Mouse (Mus musculus) A20 (cell line): ENCODE measurements at regions not wholly inside any gene's neighbourhood (a gene's known extent, or its start where the extent isn't known, plus 50 kb on each side); places are given as distances from the start of the nearest gene placed in this dataset.
"Not testable (repeated sequence)": the region's sequence is repeated elsewhere in the genome, so short reads cannot be mapped to it uniquely, and the experiment has no call there.

Experiments
- DNase-seq: peaks from one replicate; pipeline ENCODE4 v3.0.0-alpha.2; 2011; ENCODE audit warnings: low read depth, low spot score

DNA sequence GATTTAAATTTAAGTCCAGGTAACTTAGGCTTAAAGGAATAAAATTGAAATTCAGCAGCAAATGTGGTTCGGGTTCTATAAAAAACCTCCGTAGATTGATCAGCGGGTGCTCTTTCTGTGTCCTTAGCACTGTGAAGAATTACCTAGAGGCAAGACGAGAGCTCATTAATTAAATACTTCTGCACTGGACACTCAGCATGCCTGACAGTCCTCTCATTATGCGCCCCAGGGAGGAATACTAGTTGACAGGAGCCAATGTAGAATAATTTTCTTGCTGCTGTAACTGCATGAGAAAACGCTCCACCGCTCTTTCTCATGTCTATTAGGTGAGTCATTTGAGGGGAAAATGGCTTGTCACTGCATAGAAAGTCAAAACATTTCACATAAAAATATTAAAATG, 228.1 kb downstream of the Brms1l start:
- DNase-seq: no peak

DNA sequence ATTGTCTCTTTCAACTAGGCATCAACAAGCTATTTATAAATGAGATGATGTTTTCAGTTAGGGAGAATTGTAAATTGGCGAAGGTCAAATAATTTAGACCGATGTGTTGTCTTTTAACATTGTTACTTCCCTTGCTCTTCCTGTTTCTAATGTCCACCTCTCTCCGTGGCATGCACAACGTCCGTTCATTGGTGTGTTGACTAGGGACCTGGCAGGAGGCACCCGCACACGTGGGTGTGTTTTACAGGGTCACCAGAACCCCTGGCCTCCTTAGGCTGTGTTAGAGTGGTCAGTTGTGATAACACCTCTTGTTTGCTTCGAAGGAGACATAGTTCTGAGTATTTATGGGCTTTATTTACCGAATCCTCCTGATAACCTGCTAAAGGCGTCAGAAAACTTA, 222.8 kb downstream of the Brms1l start:
- DNase-seq: no peak

GRCm38 (mm10) chr12:56058463-56058862, 222.3 kb downstream of the Brms1l start:
- peak; percentile 76 for DNase-seq

GRCm38 (mm10) chr12:56055382-56055781, 219.3 kb downstream of the Brms1l start:
- DNase-seq: no peak

GRCm38 (mm10) chr12:56046050-56046449, 209.9 kb downstream of the Brms1l start:
- DNase-seq: no peak

GRCm38 (mm10) chr12:56020954-56021514, 184.9 kb downstream of the Brms1l start:
- no peak for DNase-seq

- no peak for DNase-seq
These were observed 184.4 kb downstream of the Brms1l start for GRCm38 (mm10) chr12:56020547-56020946.

- DNase-seq: no peak
These were observed 173.9 kb downstream of the Brms1l start for GRCm38 (mm10) chr12:56009976-56010375.

DNA sequence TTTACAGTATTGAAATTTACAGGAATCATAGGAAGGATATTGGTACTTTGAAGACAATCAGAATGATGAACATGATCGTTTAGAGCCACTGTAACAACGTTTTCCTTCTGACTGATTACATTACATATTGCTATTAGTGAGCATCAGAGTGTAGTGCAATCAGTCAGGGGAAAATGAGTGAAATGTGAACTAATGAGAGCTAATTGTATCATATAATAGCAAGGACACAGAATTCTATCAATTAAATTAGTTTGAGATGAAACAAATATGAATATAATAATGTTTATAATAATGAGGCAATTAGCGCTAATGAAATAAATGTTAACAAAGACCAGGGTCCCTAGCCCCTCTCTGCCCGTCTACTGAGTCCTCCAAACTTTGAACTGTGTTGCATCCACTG, 169.7 kb downstream of the Brms1l start:
- DNase-seq: no peak

- DNase-seq: no peak
These were observed 169.2 kb downstream of the Brms1l start for GRCm38 (mm10) chr12:56005321-56005720.

- DNase-seq: no peak
These were observed 168.4 kb downstream of the Brms1l start for GRCm38 (mm10) chr12:56004479-56004878.

DNA sequence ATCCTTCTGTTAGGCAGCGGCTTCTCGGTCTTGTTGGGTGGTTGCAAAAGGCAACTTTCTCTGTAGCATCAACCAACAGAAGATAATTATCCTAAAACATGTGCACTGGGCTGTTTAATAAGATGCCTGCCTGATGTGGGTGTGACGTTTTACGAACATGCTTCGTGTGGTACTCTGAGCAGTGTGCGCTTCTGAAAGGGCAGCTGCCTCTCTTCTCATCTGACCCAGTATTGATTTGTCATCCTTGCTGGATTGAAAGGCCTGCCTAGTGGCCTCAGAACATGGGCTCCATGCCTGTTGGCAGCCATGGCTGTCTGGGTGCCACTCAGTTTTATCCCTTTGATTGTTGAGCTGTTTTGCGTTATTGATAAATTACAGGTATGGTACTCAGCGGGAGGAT, 167.4 kb downstream of the Brms1l start:
- no peak for DNase-seq

DNA sequence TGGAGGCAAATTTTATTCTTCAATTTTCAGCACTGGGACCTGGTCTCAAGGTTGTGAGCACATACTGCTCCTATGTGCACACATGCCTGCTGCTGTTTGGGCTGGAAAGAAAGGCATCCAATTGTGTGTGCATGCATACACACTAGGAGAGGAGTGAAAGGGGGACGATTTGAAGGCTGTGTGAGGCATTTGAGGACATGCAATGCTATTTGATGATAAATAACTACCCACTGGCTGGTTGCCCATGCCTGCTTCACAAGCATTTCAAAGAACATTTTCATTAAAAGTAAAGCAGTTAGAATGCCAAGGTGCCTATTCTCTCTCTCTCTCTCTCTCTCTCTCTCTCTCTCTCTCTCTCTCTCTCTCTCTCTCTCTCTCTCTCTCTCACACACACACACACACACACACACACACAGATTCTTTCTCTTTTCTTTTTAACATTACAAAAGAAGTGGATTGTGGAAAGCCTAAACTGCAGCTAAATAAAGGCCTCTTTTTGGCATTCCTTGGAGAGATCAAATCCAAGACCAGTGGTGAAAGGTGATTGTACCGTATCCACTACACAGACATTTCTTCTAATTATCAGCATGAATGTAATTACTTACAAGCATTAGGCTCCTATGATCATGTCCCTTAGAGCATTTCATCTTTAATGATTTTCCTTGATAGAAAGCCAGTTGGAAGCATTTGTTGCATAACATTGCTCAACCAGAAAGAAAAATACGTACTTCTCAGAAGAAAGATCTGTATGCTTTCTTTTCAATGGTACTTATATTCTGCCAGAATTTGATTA, 160.7 kb downstream of the Brms1l start:
- DNase-seq: no peak

DNA sequence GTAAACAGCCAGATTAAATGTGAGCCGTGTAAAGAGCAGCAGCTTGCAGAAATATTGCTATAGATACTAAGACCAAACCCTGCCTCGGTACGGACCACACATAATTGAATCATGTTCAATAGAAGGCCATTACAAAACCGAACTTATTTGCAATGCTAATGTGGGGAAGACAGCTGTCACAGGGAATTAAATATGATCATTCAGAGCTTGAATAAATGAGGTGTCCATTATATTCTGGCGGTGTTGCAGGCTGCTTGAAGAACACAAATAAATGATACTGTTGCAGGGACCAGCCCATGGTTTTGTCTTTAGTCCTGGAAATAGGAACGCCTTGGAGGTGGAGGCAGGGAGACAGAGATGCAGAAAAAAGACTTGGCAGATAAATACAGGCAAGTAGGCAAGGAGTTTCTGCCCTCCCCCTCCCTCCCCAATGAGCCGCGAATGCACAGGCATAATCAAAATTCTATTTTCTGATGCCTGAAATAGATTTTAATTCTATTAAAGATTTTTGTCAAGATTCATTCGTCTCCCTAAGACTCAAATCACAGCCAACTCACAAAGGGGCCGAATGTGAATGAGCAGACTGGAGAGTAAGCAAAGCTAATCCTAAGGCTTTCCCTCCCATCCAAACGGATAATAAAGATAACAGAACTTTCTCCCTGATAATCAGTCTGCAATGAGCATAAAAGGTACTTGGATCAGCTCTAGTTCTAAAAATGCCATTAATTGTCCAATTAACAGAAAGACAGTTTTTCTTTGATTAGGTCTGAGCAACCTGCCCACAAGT, 147.6 kb downstream of the Brms1l start:
- DNase-seq: no peak

- DNase-seq: no peak
These were observed 147.0 kb downstream of the Brms1l start for GRCm38 (mm10) chr12:55983128-55983527.

DNA sequence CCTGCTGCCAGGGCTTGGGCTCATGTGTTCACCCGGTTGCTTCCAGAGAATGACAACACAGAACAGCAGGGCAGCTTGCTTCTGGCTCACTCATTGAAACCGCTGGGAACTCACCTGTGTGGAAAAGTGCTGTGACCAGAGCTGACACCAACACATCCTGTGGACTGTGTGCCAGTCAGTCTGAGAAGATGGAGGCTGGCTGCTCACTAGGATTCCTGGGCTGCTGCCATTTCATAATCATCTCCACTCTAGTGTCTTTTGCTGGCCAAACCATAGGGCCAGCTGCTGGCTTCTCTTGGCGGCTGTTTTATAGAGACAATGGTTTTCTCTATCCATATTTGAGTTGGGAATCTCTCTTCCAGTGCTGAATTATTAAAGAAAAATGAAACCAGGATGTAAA, 138.1 kb downstream of the Brms1l start:
- no peak for DNase-seq

- not testable (repeated sequence) for DNase-seq
These were observed 123.2 kb downstream of the Brms1l start for GRCm38 (mm10) chr12:55959319-55959718.

DNA sequence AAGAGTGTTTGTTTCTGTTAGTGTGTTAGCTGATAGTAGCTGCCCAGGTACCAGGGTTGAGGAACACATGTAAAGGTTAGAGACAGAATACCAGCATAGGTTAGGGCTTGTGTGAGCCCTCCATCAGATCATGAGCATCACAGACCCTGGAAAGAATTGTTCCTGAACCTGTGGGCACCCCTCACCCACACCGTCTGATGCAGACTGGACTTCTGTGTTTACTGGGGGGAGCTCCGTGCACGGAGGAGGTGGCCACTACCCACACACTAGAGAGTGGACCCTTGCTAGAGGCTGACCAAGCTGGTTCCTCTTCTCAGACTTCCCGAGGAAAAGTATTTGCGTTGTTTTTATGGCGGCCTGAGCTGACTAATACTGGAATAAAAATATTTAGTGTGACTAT, 104.4 kb downstream of the Brms1l start:
- DNase-seq: no peak

- no peak for DNase-seq
These were observed 103.4 kb downstream of the Brms1l start for GRCm38 (mm10) chr12:55939281-55940142.

GRCm38 (mm10) chr12:55934172-55934571, 98.0 kb downstream of the Brms1l start:
- no peak for DNase-seq

DNA sequence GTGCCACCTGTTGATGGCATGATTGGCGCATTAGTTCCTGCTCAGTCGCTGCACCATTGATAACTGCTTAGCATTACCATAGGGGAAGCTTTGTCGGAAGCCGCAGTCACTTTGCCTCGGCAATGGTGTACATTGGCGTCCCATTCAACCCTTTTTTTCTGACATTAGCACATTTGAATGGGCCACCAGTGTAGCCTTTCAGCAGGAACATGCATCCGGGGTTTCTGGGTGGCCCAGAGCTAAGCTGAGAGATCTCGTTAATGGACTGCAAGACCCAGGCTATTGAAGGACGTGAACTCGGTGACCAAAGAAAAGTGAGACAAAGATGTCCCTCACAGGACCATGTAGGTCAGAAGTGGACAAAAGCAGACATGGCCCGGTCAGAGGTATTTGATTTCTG, 97.3 kb downstream of the Brms1l start:
- DNase-seq: no peak

- DNase-seq: peak; percentile 5
These were observed 94.3 kb downstream of the Brms1l start for GRCm38 (mm10) chr12:55930468-55930867.
